Mouse (Mus musculus) spleen, adult 2 months (tissue): Measurements from ENCODE around the gene Krt18. TPM values are rescaled to one million over a fixed set of nuclear protein-coding genes. Genes with fewer than 3 reads are reported as not detected.

ENCODE experiments used
- DNase-seq, 2 experiments: peaks; one replicate each; pipeline versions ENCODE4 v3.0.0 to v3.0.0-alpha.2; 2012 to 2021; ENCODE audit warnings: low spot score in 2 of 2, low read depth in 1 of 2
- H3K27ac ChIP-seq: fragments of 200-500 bp; 2 replicates; pipeline ENCODE4 v1.5.1; 2012; ENCODE audit warnings: low read length, inconsistent platforms; ENCODE audit not compliant: insufficient read depth
- H3K27me3 ChIP-seq: fragments of 200-500 bp; 2 replicates; pipeline ENCODE4 v1.6.1; 2012; ENCODE audit warnings: mild to moderate bottlenecking, moderate library complexity, low read length, inconsistent platforms; ENCODE audit not compliant: control insufficient read depth, insufficient read depth
- H3K36me3 ChIP-seq: fragments of 200-500 bp; 2 replicates; pipeline ENCODE4 v1.6.1; 2012; ENCODE audit warnings: mild to moderate bottlenecking, low read length, inconsistent platforms; ENCODE audit not compliant: control insufficient read depth, insufficient read depth
- H3K4me1 ChIP-seq: fragments of 200-500 bp; 2 replicates; pipeline ENCODE4 v1.6.1; 2011; ENCODE audit warnings: inconsistent platforms; ENCODE audit not compliant: control insufficient read depth, insufficient read depth, insufficient read length
- H3K4me3 ChIP-seq: fragments of 200-500 bp; 2 replicates; pipeline ENCODE4 v1.5.1; 2011; ENCODE audit warnings: mild to moderate bottlenecking, inconsistent platforms; ENCODE audit not compliant: insufficient read depth, insufficient read length; ENCODE audit errors: extremely low read depth
- CTCF ChIP-seq: fragments of 200-500 bp; IDR thresholded peaks from 2 replicates; pipeline ENCODE4 v1.5.1; 2011; ENCODE audit warnings: mild to moderate bottlenecking, inconsistent platforms; ENCODE audit not compliant: insufficient read depth, insufficient read length, insufficient replicate concordance; ENCODE audit errors: extremely low read depth
- POLR2A ChIP-seq: fragments of 200-500 bp; IDR thresholded peaks from 2 replicates; pipeline ENCODE4 v1.6.1; 2011; ENCODE audit warnings: low read depth, low read length, inconsistent platforms
- WGBS: fragments of 180-500 bp; shearing (Covaris S2); methylation state at CpG from one replicate; pipeline ENCODE4 v1.1.7; 2018; 5-methylcytosine and 5-hydroxymethylcytosine counted together
- polyA plus RNA-seq: library from polyadenylated mRNA; depleted of rRNA; stranded (reverse); fragments of >200 nt; gene quantifications from 2 replicates; pipeline ENCODE4 v1.2.3, GENCODE M21; 2012

Krt18 gene
- polyA plus RNA-seq, 1 experiment, result 2.2 TPM

DNA sequence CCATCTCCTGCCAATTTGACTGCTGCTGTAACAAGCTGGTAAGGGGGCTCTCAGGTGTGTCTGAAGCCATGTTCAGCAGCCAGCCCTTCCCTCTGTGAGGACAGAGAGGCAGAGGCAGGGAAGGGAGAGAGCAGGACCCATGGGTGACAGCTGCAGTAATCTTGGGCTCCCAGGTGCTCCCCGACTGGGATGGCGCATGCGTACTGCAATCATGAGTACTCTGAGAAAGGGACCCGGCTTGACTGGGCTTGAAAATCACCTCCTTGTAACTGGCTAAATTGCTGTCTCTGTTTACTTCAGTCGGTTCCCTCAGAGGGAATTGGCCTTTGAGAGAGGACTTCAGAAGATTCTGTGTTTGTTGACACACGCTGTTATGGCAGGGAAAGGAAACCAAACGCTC, 14.0 kb downstream of the Krt18 start:
- Histone ChIP-seq H3K4me1 (no peaks in the 10 kb centered on the region), H3K36me3 (no peaks in the 10 kb centered on the region), H3K27me3 (no peaks in the 10 kb centered on the region), H3K4me3 (no peak overlapping the region), H3K27ac (no peak overlapping the region)
- TF ChIP-seq POLR2A (no peak), CTCF (no peak)
- WGBS, result 41% methylated on average over 7 of the region's 7 CpGs
- DNase-seq, result no peak

DNA sequence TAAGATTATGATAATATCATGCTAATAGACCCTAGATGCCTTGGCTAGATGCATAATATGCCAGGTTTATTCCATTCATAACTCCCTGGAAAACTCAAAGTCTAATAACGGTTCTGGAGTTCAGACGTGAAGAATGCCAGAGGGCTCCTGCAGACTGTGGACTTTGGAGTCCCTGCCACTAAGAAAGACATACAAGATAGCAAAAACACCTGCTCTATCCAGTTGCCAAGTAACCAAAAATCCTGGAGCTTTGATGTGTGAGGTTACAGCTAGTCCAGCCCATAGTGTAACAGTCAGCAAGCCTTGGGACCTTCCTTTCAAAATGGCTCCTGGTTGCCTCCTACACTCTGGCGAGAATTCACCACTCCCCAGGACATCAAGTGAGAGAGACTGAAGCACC, 16.8 kb downstream of the Krt18 start:
- no peak overlapping the region for H3K4me3 ChIP-seq
- DNase-seq, result no peak
- no peaks in the 10 kb centered on the region for H3K4me1 ChIP-seq
- no peak overlapping the region for H3K27ac ChIP-seq
- 82% methylated on average over 3 of the region's 3 CpGs for WGBS
- 0 out of 2 replicates have a peak, but pooled peaks cover 1% of the 10 kb centered on the region for H3K27me3 ChIP-seq
- TF ChIP-seq POLR2A (no peak), CTCF (no peak)
- H3K36me3 ChIP-seq, result no peaks in the 10 kb centered on the region

DNA sequence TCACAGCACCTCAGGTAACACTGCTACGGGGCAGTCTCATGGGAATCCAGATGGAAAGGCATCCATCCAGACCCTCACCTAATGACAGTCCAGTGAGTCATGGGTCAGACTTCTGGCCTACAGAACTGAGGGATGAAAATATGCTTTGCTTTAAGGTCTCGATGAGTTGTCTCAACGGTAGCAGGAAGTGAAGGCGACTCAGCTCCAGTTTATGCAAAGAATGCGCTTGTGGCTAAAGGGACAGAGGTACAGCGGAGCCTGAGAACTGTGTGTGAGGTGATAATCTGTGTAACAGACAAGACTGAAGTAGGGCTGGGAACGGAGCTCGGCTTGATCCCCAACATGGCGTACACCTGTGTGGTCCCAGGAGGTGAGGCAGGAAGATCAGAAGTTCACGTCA, 17.7 kb downstream of the Krt18 start:
- DNase-seq, result no peak
- H3K4me1 ChIP-seq, result no peaks in the 10 kb centered on the region
- H3K27me3 ChIP-seq, result 0 out of 2 replicates have a peak, but pooled peaks cover 1% of the 10 kb centered on the region
- TF ChIP-seq CTCF, result no peak
- TF ChIP-seq POLR2A, result no peak
- H3K27ac ChIP-seq, result no peak overlapping the region
- H3K4me3 ChIP-seq, result no peak overlapping the region
- H3K36me3 ChIP-seq, result no peaks in the 10 kb centered on the region
- WGBS, result 81% methylated on average over 10 of the region's 10 CpGs

DNA sequence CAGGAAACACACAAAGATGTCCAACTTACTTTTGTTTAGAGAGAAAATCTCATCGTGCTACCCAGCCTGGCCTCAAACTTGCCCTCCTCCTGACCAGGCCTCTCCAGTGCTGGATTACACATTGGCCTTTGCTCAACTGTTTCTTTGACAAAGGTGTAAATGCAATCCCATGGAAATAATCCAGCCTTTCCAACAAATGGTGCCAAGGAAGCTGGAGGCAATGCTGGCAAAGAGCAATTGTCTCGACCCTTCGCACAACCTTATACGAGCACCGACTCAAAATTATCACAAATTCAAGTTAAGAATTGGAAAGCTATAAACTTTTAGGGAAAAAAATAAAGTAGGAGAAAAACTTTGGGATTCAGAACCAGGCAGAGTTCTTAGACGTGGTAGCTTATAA, 20.0 kb downstream of the Krt18 start:
- 91% methylated on average over 6 of the region's 6 CpGs for WGBS
- Histone ChIP-seq H3K27ac (no peak overlapping the region), H3K27me3 (0 out of 2 replicates have a peak, but pooled peaks cover 5% of the 10 kb centered on the region), H3K36me3 (no peaks in the 10 kb centered on the region), H3K4me3 (no peak overlapping the region), H3K4me1 (peaks cover 2% of the 10 kb centered on the region; the same call in 1 of the 2 replicates)
- DNase-seq, result no peak
- TF ChIP-seq POLR2A (no peak), CTCF (no peak)

DNA sequence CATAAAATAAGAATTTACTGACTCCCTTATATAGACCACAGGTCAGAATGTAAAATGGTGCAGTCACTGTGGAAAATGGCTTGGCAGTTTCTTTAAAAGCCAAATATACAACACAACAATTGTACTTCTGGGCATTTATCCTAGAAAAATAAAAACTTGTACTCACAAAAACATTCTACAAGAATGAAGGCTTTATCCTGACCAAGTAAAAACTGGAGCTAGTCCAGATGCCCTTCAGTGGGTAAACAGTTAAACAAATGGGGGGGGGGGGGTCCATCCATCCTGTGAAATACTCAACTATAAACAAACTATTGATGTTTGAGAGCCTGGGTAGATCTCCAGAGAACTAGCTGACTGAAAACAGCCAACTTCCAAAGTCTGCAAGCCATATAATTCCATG, 21.9 kb downstream of the Krt18 start:
- no peak for TF ChIP-seq CTCF
- TF ChIP-seq POLR2A, result no peak
- Histone ChIP-seq H3K4me3 (no peak overlapping the region), H3K4me1 (peaks cover 2% of the 10 kb centered on the region; the same call in 1 of the 2 replicates), H3K27ac (no peak overlapping the region), H3K36me3 (no peaks in the 10 kb centered on the region), H3K27me3 (0 out of 2 replicates have a peak, but pooled peaks cover 5% of the 10 kb centered on the region)
- DNase-seq, result no peak

DNA sequence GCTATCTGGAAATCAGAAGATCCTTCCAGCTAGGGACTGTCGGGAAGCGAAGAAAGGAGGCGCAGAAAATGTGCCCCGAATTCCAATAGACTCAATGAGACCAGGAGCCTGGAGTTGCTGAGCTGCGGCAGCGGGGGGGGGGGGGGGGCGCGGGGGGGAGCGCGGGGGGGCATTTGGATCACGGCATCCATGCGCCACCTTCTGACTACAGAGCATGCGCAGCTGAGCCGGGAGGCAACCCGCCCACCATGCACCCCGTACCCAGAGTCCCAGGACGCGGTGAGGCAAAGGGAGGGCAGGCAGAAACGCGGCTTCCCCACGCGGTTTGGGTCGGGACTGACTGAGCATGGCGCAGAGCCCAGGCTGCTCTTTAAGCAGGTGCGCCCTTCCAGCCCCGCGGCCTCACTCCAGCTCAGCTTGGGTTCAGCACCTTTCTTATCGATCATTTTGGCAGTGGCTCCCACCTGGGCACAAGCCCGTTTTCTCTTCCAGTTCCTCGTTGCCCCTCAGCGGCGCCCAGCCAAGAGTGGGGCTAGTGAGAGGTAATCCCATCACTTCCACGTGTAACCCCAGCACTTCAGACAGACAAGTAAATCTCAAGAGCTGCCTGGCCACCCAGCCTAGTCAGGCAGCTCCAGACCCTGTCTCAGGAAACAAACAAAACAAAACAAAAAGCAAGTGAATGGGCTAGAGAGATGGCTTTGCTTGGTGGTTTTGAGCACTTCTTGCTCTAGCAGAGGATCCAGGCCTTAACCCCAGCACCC, 24.1 kb downstream of the Krt18 start:
- Histone ChIP-seq H3K27me3 (0 out of 2 replicates have a peak, but pooled peaks cover 5% of the 10 kb centered on the region), H3K4me1 (peaks cover 2% of the 10 kb centered on the region; the same call in 1 of the 2 replicates), H3K36me3 (no peaks in the 10 kb centered on the region), H3K4me3 (no peak overlapping the region), H3K27ac (no peak overlapping the region)
- no peak for TF ChIP-seq POLR2A
- no peak for TF ChIP-seq CTCF
- DNase-seq, result no peak
- WGBS, result 2% methylated on average over 31 of the region's 33 CpGs
